Mouse (Mus musculus): ENCODE results near the gene Ptpdc1.

Gene Ptpdc1

GRCm38 (mm10) chr13:48655637-48656036, 30.2 kb upstream of the Ptpdc1 start:
- DNase-seq (ENCODE audit: extremely low read depth, low read depth): peak; percentile 60

GRCm38 (mm10) chr13:48653788-48654770, 28.6 kb upstream of the Ptpdc1 start:
- no peak for DNase-seq (ENCODE audit: extremely low read depth, low read depth)

GRCm38 (mm10) chr13:48651132-48652065, 25.9 kb upstream of the Ptpdc1 start:
- peak; percentile 92 for DNase-seq (ENCODE audit: extremely low read depth, low read depth)

GRCm38 (mm10) chr13:48650615-48651014, 25.2 kb upstream of the Ptpdc1 start:
- peak; percentile 87 for DNase-seq (ENCODE audit: extremely low read depth, low read depth)

- no peak for DNase-seq (ENCODE audit: extremely low read depth, low read depth)
These were observed 21.2 kb upstream of the Ptpdc1 start for GRCm38 (mm10) chr13:48646696-48647095.

- DNase-seq (ENCODE audit: extremely low read depth, low read depth): no peak
These were observed 18.5 kb upstream of the Ptpdc1 start for GRCm38 (mm10) chr13:48643991-48644390.

GRCm38 (mm10) chr13:48643072-48643471, 17.6 kb upstream of the Ptpdc1 start:
- DNase-seq (ENCODE audit: extremely low read depth, low read depth): no peak

- DNase-seq (ENCODE audit: extremely low read depth, low read depth): peak; percentile 65
These were observed 14.1 kb upstream of the Ptpdc1 start for GRCm38 (mm10) chr13:48639570-48639969.

GRCm38 (mm10) chr13:48637706-48638105, 12.2 kb upstream of the Ptpdc1 start:
- no peak for DNase-seq (ENCODE audit: extremely low read depth, low read depth)

GRCm38 (mm10) chr13:48631691-48632090, 6.2 kb upstream of the Ptpdc1 start:
- no peak for DNase-seq (ENCODE audit: extremely low read depth, low read depth)

GRCm38 (mm10) chr13:48624968-48625398, 481 bp downstream of the Ptpdc1 start:
- DNase-seq (ENCODE audit: extremely low read depth, low read depth): peak; percentile 41

- no peak for DNase-seq (ENCODE audit: extremely low read depth, low read depth)
These were observed 6.6 kb downstream of the Ptpdc1 start for GRCm38 (mm10) chr13:48618890-48619289.

- DNase-seq (ENCODE audit: extremely low read depth, low read depth): no peak
These were observed 7.7 kb downstream of the Ptpdc1 start for GRCm38 (mm10) chr13:48617774-48618173.

- no peak for DNase-seq (ENCODE audit: extremely low read depth, low read depth)
These were observed 10.9 kb downstream of the Ptpdc1 start for GRCm38 (mm10) chr13:48614525-48614924.

- DNase-seq (ENCODE audit: extremely low read depth, low read depth): no peak
These were observed 16.4 kb downstream of the Ptpdc1 start for GRCm38 (mm10) chr13:48609106-48609505.

GRCm38 (mm10) chr13:48604591-48604990, 20.9 kb downstream of the Ptpdc1 start:
- DNase-seq (ENCODE audit: extremely low read depth, low read depth): no peak

- DNase-seq (ENCODE audit: extremely low read depth, low read depth): no peak
These were observed 22.2 kb downstream of the Ptpdc1 start for GRCm38 (mm10) chr13:48603296-48603695.

GRCm38 (mm10) chr13:48594605-48595004, 30.9 kb downstream of the Ptpdc1 start:
- no peak for DNase-seq (ENCODE audit: extremely low read depth, low read depth)

- no peak for DNase-seq (ENCODE audit: extremely low read depth, low read depth)
These were observed 31.4 kb downstream of the Ptpdc1 start for GRCm38 (mm10) chr13:48594031-48594430.

GRCm38 (mm10) chr13:48593181-48593580, 32.3 kb downstream of the Ptpdc1 start:
- no peak for DNase-seq (ENCODE audit: extremely low read depth, low read depth)

- DNase-seq (ENCODE audit: extremely low read depth, low read depth): no peak
These were observed 34.7 kb downstream of the Ptpdc1 start for GRCm38 (mm10) chr13:48590743-48591142.

- no peak for DNase-seq (ENCODE audit: extremely low read depth, low read depth)
These were observed 38.1 kb downstream of the Ptpdc1 start for GRCm38 (mm10) chr13:48587354-48587753.
